Mouse (Mus musculus): Measurements from ENCODE around the gene Zdhhc5. TPM values are rescaled to one million over a fixed set of nuclear protein-coding genes. Genes with fewer than 3 reads are reported as not detected.

Gene Zdhhc5
- 52.4 to 63.1 TPM (median 59.3 TPM) in 4 replicates for total RNA-seq (2023; ENCODE audit: inconsistent age)

DNA sequence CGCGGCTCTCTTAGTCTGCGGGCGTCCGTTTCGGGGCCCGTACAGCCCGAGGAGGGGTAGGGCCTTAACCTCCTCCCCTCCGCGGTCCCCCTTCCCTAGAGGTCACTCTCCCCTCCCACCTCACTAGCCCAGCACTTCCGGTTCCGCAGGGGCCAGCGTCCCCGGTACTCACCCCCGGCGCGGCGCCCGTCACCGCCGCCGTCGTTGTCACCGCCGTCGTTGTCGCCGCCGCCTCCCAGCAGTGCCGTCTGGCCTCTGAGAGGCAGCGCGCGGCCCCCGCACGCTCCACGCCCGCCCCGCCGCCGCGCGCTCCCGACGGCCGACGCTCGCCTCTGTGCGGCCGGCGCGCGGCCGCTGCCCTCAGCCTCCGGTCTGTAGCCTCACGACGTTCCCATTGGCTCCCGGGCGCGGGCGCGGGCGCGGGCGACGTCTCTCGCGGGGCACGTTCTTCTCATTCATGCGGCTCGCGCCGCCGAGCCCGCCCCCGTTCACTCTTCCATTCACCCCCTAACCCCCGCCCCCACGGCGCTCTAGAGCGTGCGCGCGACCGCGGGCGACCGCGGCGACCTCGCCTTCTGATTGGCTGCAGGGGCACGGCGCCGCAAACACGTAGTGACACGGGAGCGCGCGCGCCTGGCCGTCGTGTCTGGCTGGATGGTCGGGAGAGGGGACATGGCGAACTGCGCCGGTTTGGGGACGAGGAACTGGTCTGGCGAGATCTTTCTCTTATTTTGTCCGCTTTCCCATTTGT, at the start of gene Zdhhc5:
Zdhhc5 (minus strand) TSS at position 370 of the 751 bp plus-strand sequence.

DNA sequence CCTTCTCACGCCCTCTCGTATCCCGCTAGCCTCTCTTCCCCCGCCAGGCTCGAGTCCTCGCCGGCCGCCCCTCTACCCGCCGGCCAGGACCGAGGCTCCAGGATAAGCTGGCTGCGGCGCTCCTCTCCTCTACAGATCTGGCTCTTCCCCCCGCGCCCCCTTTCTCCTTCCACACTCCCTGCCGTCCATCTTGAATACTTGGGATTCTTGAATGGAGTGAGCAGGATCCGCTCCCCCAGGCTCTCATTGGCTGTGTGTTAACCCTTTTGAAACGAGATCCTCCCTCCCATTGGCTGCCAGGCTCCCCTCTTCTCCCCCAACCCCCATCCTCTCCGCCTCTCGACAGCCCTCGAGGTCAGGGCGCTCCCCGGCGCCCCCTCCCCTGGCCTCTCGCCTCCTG, 28.6 kb upstream of the Zdhhc5 start, which contains the start of gene Gm19426:
Gm19426 (minus strand) TSS at position 95 of the 400 bp plus-strand sequence.

DNA sequence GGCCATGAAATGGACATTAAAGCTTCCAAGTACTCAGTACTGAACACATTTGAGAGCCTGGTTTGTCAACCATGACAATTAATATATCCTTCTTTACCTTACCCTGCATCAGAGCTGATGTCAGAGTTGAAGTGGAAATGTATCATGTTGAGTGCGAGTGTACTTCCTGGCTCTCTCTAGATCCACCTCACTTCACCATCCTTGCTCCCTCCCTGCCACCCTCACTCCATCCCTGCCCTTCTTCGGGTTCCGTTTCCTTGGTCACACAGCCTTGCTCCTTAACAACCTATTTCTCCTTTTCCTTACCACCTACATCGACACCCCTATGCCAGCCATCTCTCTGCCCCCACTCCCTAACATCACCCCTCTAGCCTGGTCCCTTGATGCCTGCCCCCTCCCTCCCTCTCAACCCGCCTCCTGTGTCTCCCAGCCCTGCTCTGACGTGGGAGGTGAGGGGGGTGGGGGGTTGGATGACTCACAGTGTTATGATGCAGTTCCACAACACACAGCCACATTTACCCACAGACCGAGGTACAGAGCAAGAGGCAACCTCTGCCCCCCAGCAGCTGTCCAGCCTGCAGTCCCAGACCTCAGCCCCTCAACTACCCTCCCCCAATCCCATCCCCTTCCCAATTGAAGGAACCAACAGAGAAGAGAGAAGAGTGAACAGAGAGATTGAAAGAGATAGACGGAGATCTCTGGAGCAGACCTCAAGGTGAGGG, 18.8 kb upstream of the Zdhhc5 start, which contains the start of gene Ypel4:
Ypel4 (plus strand) TSS at position 480 of the 722 bp plus-strand sequence.

DNA sequence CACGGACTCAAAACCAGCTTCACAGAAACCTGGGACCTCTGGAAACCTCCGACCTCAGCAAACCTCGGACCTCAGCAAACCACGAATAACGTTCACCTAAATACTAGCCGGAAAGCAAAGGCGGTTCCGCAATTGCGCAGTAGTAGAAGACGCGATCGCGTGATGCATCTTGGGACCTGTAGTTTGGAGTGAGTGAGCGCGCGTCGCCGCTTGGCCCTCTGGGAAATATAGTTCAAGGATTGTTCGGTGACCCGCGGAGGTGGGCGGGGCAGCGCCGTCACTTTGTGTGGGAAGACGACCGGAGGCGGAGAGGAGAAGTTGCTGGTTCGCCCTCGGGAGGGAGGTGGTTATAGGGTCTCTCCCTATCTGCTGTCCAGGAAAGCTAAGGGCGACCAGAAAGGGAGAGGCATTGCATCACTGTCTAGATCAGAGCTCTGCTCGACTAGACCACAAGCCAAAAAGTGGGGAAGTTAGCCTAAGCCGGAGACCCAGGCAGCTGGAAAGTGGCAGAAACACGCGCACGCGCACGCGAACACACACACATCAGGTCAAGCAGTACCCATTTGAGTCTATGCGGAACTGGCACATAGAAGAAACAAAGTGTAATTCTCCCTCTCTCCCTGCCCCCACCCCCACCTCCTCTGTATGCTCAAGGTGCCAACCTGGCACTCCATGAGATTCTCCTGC, 12.3 kb upstream of the Zdhhc5 start, which contains the start of gene Clp1:
Clp1 (minus strand) TSS at position 179 of the 687 bp plus-strand sequence.

DNA sequence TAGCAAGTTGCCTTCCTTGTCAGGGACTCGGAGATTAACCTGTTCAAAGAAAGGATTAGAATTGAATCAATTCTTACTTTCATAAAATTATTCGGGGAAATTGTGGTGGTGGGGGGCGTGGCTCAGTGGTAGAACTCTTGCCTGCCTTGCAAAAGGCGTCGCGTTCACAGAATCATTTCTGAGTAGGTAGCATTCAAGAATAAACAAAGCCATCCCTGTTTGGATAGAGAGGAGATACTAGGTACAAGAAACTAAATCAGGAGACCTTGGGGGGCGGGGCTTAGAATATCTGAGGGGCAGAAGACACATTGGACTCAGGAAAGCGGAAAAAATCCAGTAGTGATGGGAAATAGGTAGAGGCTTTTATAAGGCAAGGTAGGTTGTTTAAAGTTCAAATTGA, 36.0 kb downstream of the Zdhhc5 start, which contains the start of gene Tmx2:
Tmx2 (minus strand) TSS at position 125 of the 400 bp plus-strand sequence.

DNA sequence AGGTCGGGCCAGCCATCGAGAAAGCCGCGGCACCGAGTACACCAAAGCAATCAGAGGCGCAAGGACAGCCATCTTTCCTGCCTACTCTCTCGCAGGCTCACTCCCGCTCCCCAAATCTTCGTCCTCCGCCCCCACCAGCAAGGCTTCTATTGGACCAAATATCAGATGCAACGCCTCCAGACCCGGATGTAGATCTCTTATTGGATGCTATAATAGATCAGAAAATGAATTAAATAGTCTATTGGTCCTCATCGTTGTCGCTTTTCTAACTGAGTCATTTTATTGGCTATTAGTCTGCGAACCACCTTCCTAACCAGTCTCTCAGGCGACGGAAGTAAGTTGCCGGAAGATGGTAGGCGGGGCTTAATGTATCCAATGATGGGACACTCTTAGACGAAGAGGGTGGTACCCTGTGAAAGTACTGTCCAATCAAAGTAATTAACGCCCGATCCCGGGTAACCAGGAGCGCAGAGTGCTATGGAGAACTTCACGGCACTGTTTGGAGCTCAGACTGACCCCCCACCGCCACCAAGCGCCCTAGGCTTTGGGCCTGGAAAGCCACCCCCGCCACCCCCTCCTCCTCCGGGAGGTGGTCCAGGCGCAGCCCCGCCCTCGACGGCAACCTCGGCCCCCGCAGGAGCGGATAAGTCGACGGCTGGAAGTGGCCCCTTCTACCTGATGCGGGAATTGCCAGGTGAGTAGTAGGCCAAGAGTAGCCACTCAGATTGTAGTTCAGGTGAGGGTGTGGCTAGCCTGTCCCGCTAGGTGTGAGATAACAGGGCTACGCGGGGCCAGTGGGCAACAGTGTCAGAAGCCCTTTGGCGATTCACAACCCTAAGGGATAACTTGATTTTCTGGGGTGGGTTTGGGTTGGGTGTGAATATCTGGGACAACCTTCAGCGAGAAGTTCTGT, 36.8 kb downstream of the Zdhhc5 start, which contains the start of the genes Gm28635 and Med19:
Gm28635 (minus strand) TSS at position 74 of the 913 bp plus-strand sequence.
Med19 (plus strand) TSS at position 435 of the 913 bp plus-strand sequence.

DNA sequence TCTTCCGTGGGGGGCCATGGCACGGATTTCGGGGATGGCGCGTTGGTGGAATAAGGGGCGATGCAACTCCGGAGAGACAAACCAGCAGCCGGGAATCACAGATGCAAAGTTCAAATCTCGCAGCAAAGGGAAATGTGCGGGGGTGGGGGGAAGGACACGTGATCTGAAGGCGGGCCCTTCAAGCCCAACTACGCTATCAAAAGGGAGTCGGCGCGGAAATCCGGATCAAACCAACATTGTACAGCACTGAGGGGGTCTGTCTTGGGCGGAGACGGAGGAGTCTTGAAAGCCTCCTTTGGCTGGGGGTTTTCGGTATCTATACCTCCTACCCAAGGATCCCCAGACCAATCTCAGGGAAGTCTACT, 44.4 kb downstream of the Zdhhc5 start, which contains the start of gene Selenoh:
Selenoh (minus strand) TSS at position 202 of the 365 bp plus-strand sequence.

DNA sequence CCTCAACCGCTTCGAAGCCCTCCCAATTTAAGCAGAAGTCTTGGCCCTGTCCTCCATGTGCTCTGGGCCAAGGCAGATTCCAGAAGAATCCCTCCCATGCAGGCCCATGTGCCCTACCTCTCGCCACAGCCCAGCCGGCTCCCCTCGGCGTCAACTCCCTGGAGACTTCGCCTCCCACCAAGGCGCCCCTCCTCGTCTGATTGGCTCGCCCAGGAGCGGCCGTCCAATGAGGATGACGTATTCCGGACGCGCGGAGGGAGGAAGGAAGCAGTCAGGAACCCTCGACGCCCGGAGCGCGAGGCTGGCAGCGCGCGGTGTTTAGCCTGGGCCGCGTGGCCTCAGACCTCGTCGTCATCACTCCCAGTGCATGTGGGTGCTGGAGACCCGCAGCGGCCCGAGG, 56.2 kb downstream of the Zdhhc5 start, which contains the start of gene Btbd18:
Btbd18 (plus strand) TSS at position 274 of the 400 bp plus-strand sequence.

DNA sequence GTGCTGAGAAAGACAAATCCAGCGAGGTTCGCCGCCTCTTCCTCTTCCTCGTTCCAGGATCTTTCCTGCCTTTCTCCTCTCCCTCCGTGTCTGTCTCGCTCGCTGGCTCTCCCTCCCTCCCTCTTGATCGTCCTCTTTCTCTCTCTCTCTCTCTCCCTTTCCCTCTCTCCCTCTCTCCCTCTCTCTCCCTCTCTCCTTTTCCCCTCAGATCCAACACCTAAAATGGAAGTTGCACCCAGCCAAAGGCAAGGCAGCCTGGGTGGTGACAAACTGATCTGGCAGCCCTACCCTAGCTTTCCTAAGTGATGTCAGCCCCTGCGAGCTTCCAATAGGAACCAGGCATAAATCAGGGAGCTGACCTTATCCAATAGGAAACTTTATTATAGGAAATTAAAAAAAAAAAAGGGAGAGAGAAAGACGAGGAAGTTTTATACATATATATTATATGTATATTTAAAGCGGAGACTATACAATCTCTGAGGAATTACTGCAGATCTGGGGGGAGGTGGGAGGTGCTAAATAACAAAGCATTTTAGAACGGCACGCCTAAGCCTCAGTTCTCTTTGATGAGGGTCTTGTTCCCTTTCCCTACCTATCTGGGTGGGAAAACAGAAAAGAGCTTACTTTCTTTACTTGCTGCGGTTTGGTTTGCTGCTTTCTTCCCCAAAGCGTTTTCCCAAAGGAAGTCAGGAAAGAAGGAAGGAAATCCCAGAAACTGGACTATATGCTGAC, 64.3 kb downstream of the Zdhhc5 start, which contains the start of gene Ctnnd1:
Ctnnd1 (minus strand) TSS at position 302 of the 732 bp plus-strand sequence.

Other genes with a start within 250 kb of the Zdhhc5 start
- 1.6 to 2.4 TPM (median 1.9 TPM) in 4 replicates for gene Tfpi, start 238.4 kb downstream of the Zdhhc5 start, total RNA-seq (2023; ENCODE audit: inconsistent age)
- 1.9 to 5.0 TPM (median 3.6 TPM) in 4 replicates for gene Ctnnd1, start 64.4 kb downstream of the Zdhhc5 start, total RNA-seq (2023; ENCODE audit: inconsistent age)
- gene Btbd18, start 56.1 kb downstream of the Zdhhc5 start, total RNA-seq (2023; ENCODE audit: inconsistent age): 0.22 TPM in 1 of 4 replicates, not detected in the others
- 41.0 to 52.5 TPM (median 49.9 TPM) in 4 replicates for gene Selenoh, start 44.4 kb downstream of the Zdhhc5 start, total RNA-seq (2023; ENCODE audit: inconsistent age)
- gene Gm28635, start 37.1 kb downstream of the Zdhhc5 start, total RNA-seq (2023; ENCODE audit: inconsistent age): not detected in 4 replicates
- gene Med19, start 36.8 kb downstream of the Zdhhc5 start, total RNA-seq (2023; ENCODE audit: inconsistent age): 14.5 to 17.4 TPM (median 16.1 TPM) in 4 replicates
- 35.2 to 39.9 TPM (median 36.6 TPM) in 4 replicates for gene Tmx2, start 36.0 kb downstream of the Zdhhc5 start, total RNA-seq (2023; ENCODE audit: inconsistent age)
- 22.6 to 25.0 TPM (median 23.5 TPM) in 4 replicates for gene Clp1, start 12.2 kb upstream of the Zdhhc5 start, total RNA-seq (2023; ENCODE audit: inconsistent age)
- 0.45 TPM in 1 of 4 replicates, not detected in the others for gene Ypel4, start 18.9 kb upstream of the Zdhhc5 start, total RNA-seq (2023; ENCODE audit: inconsistent age)
- gene Gm19426, start 28.5 kb upstream of the Zdhhc5 start, total RNA-seq (2023; ENCODE audit: inconsistent age): not detected in 4 replicates
- 0.30 to 0.93 TPM (median 0.51 TPM) in 4 replicates for gene Serping1, start 60.3 kb upstream of the Zdhhc5 start, total RNA-seq (2023; ENCODE audit: inconsistent age)
- gene Ube2l6, start 83.6 kb upstream of the Zdhhc5 start, total RNA-seq (2023; ENCODE audit: inconsistent age): 9.9 to 13.6 TPM (median 11.4 TPM) in 4 replicates
- gene Smtnl1, start 107.5 kb upstream of the Zdhhc5 start, total RNA-seq (2023; ENCODE audit: inconsistent age): not detected in 4 replicates
- 16.3 to 24.5 TPM (median 21.0 TPM) in 4 replicates for gene Timm10, start 111.8 kb upstream of the Zdhhc5 start, total RNA-seq (2023; ENCODE audit: inconsistent age)
- gene Slc43a1, start 123.7 kb upstream of the Zdhhc5 start, total RNA-seq (2023; ENCODE audit: inconsistent age): 5.3 to 9.8 TPM (median 7.3 TPM) in 4 replicates
- 1.3 TPM in 1 of 4 replicates, not detected in the others for gene Rtn4rl2, start 171.5 kb upstream of the Zdhhc5 start, total RNA-seq (2023; ENCODE audit: inconsistent age)
- 6.9 to 14.2 TPM (median 7.5 TPM) in 4 replicates for gene Slc43a3, start 221.4 kb upstream of the Zdhhc5 start, total RNA-seq (2023; ENCODE audit: inconsistent age)